Mouse (Mus musculus): ENCODE measurements around the gene Neurod6. TPM values are rescaled to one million over a fixed set of nuclear protein-coding genes. Genes with fewer than 3 reads are reported as not detected.
"Not testable (repeated sequence)": the region's sequence is repeated elsewhere in the genome, so short reads cannot be mapped to it uniquely, and the experiment has no call there.

The Neurod6 gene
- polyA plus RNA-seq (2015; fragmentation: Nextera tagmentation; extraction: Ambion mirVana): 0.08 and 0.16 TPM in 2 replicates

DNA sequence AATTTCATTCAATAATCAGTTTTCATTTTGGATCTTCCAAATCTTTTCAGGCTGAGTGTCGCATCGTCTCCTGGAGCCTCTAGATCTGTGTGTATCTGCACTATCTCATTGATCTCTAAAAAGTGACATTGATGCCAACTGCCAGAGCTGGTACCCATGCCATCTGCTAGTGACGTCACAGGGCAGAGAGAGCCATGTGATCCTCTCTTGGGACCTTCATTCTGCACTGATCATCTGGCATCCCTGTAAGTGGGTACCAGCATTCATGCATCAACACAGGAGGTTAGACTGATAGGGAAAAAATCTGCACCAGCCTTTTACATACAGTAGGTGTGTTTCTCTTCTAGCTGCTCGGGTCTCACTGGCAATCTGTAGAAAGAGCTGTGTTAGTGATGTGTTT, at the start of gene Neurod6:
Neurod6 (minus strand) TSS at position 290 of the 400 bp plus-strand sequence.
- Histone ChIP-seq H3K9me3 (replicated peaks) (no peaks in the 10 kb centered on the region), H3K9ac (no peak within 1 kb of the TSS), H3K4me2 (no peak within 1 kb of the TSS), H3K27ac (no peak within 1 kb of the TSS), H3K36me3 (no peaks in the 10 kb centered on the region), H3K4me1 (replicated peaks) (peaks cover 9% of the 10 kb centered on the region), H3K27me3 (peaks cover 33% of the 10 kb centered on the region), H3K4me3 (no peak within 1 kb of the TSS)
- 75% methylated on average over 4 of the region's 4 CpGs for WGBS
- ATAC-seq (replicated peaks; ENCODE audit: insufficient number of reproducible peaks, insufficient read depth, low FRiP score, low read depth): no peak

DNA sequence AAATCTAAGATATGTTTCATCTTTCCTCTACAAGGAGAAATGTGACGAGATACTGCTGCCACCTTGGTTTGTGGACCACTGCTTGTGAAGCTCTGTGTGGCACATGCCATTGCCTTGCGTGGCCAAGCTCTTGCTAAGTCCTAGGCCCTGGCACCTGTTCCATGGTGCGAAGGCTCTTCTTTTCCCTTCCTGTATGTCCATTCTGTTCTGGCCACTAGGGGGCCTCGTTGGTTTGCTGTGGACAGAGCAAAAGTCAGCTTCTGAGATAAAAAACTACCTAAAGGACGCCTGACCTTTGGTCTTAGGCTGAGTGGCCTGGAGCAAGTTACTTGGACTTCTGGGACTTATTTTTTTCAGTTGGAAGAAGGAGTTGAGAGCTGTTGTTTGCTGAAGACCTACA, 36.1 kb upstream of the Neurod6 start:
- Histone ChIP-seq H3K27ac (no peak overlapping the region), H3K9me3 (replicated peaks) (no peaks in the 10 kb centered on the region), H3K4me2 (no peak overlapping the region), H3K27me3 (no peaks in the 10 kb centered on the region), H3K36me3 (no peaks in the 10 kb centered on the region), H3K9ac (no peak overlapping the region), H3K4me3 (no peak overlapping the region), H3K4me1 (replicated peaks) (no peaks in the 10 kb centered on the region)
- ATAC-seq (replicated peaks; ENCODE audit: insufficient number of reproducible peaks, insufficient read depth, low FRiP score, low read depth): no peak
- WGBS: 27% methylated on average over 5 of the region's 5 CpGs

DNA sequence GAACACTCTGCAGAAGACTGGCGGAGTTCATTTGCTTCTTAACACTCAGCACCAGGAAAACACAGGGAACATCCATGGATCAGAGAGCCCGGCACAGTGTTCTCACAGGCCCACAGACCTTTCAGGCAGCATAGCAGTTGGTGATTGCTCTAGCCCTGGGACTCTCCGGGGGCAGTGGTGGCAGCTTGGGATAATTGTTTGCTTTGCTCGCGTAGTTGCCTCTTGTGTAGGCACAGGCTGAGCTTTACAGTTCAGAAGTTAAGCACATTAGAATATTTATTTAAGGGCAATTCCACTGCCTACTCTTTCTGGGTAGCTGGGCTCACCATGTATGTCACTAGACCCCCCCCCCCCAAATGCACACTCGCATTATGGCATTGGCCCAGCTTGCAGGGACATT, 34.4 kb upstream of the Neurod6 start:
- Histone ChIP-seq H3K27ac (no peak overlapping the region), H3K9ac (no peak overlapping the region), H3K27me3 (no peaks in the 10 kb centered on the region), H3K4me3 (no peak overlapping the region), H3K4me1 (replicated peaks) (no peaks in the 10 kb centered on the region), H3K9me3 (replicated peaks) (no peaks in the 10 kb centered on the region), H3K36me3 (no peaks in the 10 kb centered on the region), H3K4me2 (no peak overlapping the region)
- 81% methylated on average over 6 of the region's 6 CpGs for WGBS
- ATAC-seq (replicated peaks; ENCODE audit: insufficient number of reproducible peaks, insufficient read depth, low FRiP score, low read depth): no peak

DNA sequence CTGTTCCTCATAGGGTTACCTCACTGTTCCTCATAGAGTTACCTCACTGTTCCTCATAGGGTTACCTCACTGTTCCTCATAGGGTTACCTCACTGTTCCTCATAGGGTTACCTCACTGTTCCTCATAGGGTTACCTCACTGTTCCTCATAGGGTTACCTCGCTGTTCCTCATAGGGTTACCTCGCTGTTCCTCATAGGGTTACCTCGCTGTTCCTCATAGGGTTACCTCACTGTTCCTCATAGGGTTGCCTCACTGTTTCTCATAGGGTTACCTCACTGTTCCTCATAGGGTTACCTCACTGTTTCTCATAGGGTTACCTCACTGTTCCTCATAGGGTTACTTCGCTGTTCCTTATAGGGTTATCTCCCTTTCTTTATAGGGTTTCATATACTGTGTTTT, 29.9 kb upstream of the Neurod6 start:
- not testable (repeated sequence) for H3K9ac ChIP-seq; H3K27ac ChIP-seq; H3K4me1 ChIP-seq (replicated peaks); H3K9me3 ChIP-seq (replicated peaks); H3K4me2 ChIP-seq; H3K36me3 ChIP-seq; H3K4me3 ChIP-seq; ATAC-seq (replicated peaks; ENCODE audit: insufficient number of reproducible peaks, insufficient read depth, low FRiP score, low read depth); H3K27me3 ChIP-seq
- 74% methylated on average over 4 of the region's 4 CpGs for WGBS

DNA sequence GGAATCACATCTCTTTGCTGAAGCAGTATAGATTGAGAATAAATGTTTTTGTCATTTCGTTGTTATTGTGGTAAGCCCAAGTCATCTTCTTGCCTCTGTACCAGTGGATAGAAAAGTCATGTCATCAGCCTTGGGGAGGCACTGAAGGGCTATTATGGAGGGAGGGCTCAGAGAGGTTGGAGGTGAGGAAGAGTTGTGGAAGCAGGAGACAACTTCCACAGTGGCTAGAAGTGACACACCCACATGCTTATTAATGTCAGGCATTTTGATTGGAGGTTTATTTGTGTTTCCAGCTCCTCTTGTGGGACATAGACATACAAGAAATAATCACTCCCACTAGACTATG, 23.7 kb upstream of the Neurod6 start:
- no peak overlapping the region for H3K9ac ChIP-seq
- 78% methylated on average over 1 of the region's 1 CpGs for WGBS
- ATAC-seq (replicated peaks; ENCODE audit: insufficient number of reproducible peaks, insufficient read depth, low FRiP score, low read depth): no peak
- no peaks in the 10 kb centered on the region for H3K27me3 ChIP-seq
- H3K27ac ChIP-seq: no peak overlapping the region
- H3K4me1 ChIP-seq (replicated peaks): no peaks in the 10 kb centered on the region
- H3K4me3 ChIP-seq: no peak overlapping the region
- no peaks in the 10 kb centered on the region for H3K9me3 ChIP-seq (replicated peaks)
- H3K4me2 ChIP-seq: no peak overlapping the region
- H3K36me3 ChIP-seq: no peaks in the 10 kb centered on the region

DNA sequence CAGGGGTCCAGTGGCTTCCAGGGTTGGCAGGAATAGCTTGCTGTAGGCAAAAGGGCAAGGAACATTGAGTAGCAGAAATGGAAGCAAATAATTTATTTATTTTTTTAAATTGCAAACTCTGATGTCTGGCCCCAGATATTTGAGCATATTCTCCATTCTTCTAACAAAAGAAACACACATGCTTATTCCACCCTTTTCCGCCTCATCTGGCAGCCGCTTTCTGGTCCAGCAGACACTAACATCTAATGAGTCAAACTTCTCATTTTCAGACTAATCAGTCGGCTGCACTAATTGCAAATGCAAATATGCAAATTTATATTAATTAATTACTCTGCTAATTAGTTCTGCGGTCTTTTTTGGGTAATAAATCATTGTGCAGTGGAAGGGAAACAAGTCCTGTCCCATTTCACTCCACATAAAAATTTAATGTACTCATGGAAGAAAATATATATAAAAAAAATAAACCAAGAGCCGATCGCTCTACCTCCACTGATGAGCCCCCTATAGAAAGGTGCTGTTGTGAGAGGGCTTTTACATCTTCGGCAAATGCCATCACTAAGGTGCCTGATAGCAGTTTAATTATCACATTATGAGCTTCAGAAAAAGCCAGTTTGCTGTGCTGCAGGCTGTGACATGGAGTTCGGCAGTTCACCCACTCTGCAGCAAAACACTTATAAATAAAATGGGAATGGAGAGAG, 23.1 kb upstream of the Neurod6 start:
- H3K4me3 ChIP-seq: no peak overlapping the region
- no peaks in the 10 kb centered on the region for H3K4me1 ChIP-seq (replicated peaks)
- WGBS: 86% methylated on average over 8 of the region's 8 CpGs
- H3K36me3 ChIP-seq: no peaks in the 10 kb centered on the region
- no peak for ATAC-seq (replicated peaks; ENCODE audit: insufficient number of reproducible peaks, insufficient read depth, low FRiP score, low read depth)
- H3K27ac ChIP-seq: no peak overlapping the region
- no peaks in the 10 kb centered on the region for H3K9me3 ChIP-seq (replicated peaks)
- H3K4me2 ChIP-seq: no peak overlapping the region
- no peak overlapping the region for H3K9ac ChIP-seq
- H3K27me3 ChIP-seq: no peaks in the 10 kb centered on the region

DNA sequence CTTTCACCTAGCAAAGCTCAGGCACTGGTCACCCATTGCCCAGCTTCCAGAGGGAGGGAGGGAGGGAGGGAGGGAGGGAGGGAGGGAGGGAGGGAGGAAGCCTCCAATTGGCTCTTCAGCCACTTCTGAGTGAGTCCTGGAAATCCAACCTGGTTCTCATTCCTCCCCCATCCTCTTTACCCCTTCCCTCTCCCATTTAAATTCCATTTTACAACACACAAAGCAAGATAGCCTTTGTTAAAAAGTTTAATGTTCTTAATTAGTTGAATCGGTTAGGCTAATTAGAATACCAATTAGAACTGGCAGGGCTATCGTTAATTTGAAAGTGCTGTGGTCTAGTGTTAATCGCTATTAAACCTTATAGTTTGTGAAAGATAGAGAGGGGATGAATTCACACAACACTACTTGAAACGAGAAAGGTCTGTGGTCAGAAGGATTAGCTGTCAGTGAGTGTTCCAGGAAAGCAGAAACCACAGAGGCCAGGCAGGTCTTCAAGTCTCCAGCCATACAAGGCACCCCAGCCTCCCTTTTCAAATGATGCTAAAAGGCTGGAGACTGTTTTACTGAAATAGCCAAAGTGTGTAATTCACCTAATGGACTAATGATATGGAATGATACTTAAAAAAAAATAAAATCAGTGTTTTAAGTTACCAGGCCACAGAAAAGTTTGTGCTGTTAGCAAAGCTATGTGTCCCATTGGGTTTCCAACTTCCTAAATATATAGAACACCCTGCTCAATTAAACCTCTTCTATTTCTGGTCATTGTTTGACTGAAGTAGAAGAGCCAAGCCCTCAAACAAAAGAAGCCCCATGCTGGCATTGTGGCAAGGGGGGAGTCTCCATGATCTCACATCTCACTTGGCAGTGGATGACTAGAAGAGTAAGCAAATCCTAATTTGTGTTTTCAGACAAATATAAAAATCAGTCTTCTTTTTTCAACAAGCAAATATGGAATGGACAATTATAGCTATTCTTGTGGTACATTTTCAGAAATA, 19.6 kb upstream of the Neurod6 start:
- no peak overlapping the region for H3K4me2 ChIP-seq
- H3K9ac ChIP-seq: no peak overlapping the region
- no peaks in the 10 kb centered on the region for H3K27me3 ChIP-seq
- WGBS: 47% methylated on average over 4 of the region's 4 CpGs
- H3K36me3 ChIP-seq: no peaks in the 10 kb centered on the region
- no peaks in the 10 kb centered on the region for H3K4me1 ChIP-seq (replicated peaks)
- no peak overlapping the region for H3K27ac ChIP-seq
- no peak for ATAC-seq (replicated peaks; ENCODE audit: insufficient number of reproducible peaks, insufficient read depth, low FRiP score, low read depth)
- H3K9me3 ChIP-seq (replicated peaks): no peaks in the 10 kb centered on the region
- no peak overlapping the region for H3K4me3 ChIP-seq

DNA sequence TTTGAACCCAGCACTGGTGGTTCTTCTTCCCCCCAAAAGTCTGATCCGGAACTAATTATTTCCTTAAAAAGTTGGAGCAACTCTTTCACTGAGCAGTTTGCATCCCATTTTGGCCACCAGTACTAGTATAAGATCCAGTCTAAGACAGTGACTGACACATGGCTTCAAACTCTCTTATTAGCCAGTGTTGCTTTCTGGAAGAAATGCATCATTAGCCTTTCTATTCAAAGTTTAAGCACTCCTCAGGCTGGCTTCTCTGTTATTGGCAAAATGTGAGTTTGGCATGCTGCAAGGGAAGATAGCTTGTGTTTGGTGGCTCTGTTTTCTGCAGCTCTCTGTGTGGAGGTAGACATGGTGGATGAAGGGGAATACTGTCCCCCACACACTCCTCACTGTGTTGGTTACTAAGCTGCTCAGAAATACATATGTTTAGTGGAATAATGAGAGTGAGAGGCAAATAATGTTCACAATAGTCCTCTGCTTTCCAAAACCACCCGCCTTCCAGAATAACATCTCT, 9.0 kb upstream of the Neurod6 start:
- no peak overlapping the region for H3K27ac ChIP-seq
- H3K9ac ChIP-seq: no peak overlapping the region
- no peak for ATAC-seq (replicated peaks; ENCODE audit: insufficient number of reproducible peaks, insufficient read depth, low FRiP score, low read depth)
- 83% methylated on average over 2 of the region's 2 CpGs for WGBS
- no peaks in the 10 kb centered on the region for H3K9me3 ChIP-seq (replicated peaks)
- H3K4me1 ChIP-seq (replicated peaks): no peaks in the 10 kb centered on the region
- H3K4me2 ChIP-seq: no peak overlapping the region
- no peaks in the 10 kb centered on the region for H3K36me3 ChIP-seq
- no peaks in the 10 kb centered on the region for H3K27me3 ChIP-seq
- H3K4me3 ChIP-seq: no peak overlapping the region

DNA sequence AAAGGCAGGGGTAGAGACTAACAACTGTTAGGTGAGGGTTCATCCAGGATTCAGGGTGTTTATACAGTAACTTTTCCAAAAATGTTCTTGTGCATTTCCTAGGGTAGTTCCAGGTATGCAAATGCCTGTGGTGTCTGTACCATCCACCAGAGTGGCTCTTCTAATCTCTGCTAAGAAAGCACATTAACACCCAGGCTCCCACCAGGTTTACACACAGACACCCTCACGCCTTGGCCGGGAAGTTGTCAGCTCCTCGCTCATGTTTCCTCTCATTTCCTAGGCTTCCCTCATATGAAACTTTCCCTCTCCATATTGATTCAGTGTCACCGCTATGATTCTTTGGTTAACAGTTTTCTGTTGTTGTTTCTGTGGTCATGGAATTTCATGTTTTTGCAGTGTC, 2.4 kb upstream of the Neurod6 start:
- no peak overlapping the region for H3K27ac ChIP-seq
- no peak overlapping the region for H3K4me3 ChIP-seq
- peaks cover 14% of the 10 kb centered on the region for H3K27me3 ChIP-seq
- H3K9ac ChIP-seq: no peak overlapping the region
- no peak overlapping the region for H3K4me2 ChIP-seq
- WGBS: 65% methylated on average over 4 of the region's 4 CpGs
- H3K4me1 ChIP-seq (replicated peaks): no peaks in the 10 kb centered on the region
- no peak for ATAC-seq (replicated peaks; ENCODE audit: insufficient number of reproducible peaks, insufficient read depth, low FRiP score, low read depth)
- no peaks in the 10 kb centered on the region for H3K9me3 ChIP-seq (replicated peaks)
- H3K36me3 ChIP-seq: no peaks in the 10 kb centered on the region

DNA sequence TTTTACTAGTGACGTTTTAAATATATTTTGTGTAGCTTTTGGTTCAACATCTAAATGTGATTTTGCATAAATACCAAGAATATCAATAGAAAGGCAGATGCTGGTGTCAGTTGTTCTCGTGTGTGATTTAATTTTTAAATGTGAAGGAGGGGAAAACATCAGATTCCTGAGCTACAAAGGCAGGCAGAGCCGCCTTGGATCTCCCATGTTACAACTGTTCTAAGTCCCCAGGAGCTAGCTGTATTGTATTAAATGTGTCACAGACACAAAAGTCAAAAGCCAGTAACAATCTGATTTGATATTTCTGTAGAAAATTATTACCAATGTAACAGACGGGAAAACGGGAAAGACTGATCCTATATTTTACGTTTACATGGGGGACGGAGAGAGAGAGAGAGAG, 1.8 kb upstream of the Neurod6 start:
- 77% methylated on average over 7 of the region's 7 CpGs for WGBS
- no peak overlapping the region for H3K9ac ChIP-seq
- ATAC-seq (replicated peaks; ENCODE audit: insufficient number of reproducible peaks, insufficient read depth, low FRiP score, low read depth): no peak

DNA sequence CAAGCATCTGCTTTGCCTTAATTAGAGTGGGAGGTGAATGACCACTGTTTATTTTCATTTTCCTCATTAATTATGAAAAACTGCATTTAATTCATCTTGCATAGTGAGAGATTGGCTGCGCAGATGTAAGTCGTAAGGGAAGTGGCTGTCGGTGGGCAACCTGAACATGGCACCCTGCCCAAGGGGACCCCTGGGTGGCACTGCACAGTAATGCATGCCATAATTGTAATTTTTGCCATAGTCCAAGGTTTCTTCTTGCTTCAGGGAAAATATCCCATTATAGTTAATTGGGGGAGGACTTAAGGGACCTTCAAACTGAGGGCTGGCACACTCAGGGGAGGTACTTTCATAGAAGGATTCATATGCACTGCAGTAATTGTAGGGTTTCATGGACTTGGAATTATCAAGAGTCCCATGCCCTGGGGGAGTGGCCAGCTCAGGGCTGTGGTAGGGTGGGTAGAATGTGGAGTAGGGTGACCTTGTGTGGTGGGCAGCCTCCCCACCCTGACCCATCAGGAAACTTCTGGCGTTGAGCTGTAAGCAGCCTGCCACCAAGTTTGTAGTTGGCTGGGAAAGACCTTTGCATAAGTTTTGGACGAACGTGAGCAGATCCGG, 2.4 kb downstream of the Neurod6 start:
- no peak for ATAC-seq (replicated peaks; ENCODE audit: insufficient number of reproducible peaks, insufficient read depth, low FRiP score, low read depth)

More for the DNA sequence above, 1.8 kb upstream of the Neurod6 start:
- Histone ChIP-seq H3K4me2 (no peak overlapping the region), H3K27ac (no peak overlapping the region), H3K4me3 (no peak overlapping the region), H3K9me3 (replicated peaks) (no peaks in the 10 kb centered on the region), H3K4me1 (replicated peaks) (no peaks in the 10 kb centered on the region), H3K27me3 (peaks cover 16% of the 10 kb centered on the region), H3K36me3 (no peaks in the 10 kb centered on the region)

More for the DNA sequence above, 2.4 kb downstream of the Neurod6 start:
- WGBS: 81% methylated on average over 7 of the region's 7 CpGs
- Histone ChIP-seq H3K4me1 (replicated peaks) (peaks cover 9% of the 10 kb centered on the region), H3K4me3 (no peak overlapping the region), H3K9ac (no peak overlapping the region), H3K27me3 (peaks cover 48% of the 10 kb centered on the region), H3K9me3 (replicated peaks) (no peaks in the 10 kb centered on the region), H3K36me3 (no peaks in the 10 kb centered on the region), H3K4me2 (no peak overlapping the region), H3K27ac (no peak overlapping the region)
